Mouse (Mus musculus) liver, embryonic 14.5 days (tissue): ENCODE data around the gene Sufu.

Experiments
- CTCF ChIP-seq: IDR thresholded peaks from 2 replicates; pipeline ENCODE4 v1.5.1; 2016; ENCODE audit warnings: antibody characterized with exemption, low read depth, control low read depth
- EP300 ChIP-seq: IDR thresholded peaks from 2 replicates; pipeline ENCODE4 v1.6.1; 2016; ENCODE audit warnings: antibody characterized with exemption, low read depth

GRCm38 (mm10) chr19:46522433-46523044 is 125.8 kb downstream of the Sufu start:
- TF ChIP-seq CTCF (no peak), EP300 (no peak)
